Mouse (Mus musculus) embryonic fibroblast, embryonic 13.5 days (primary cell): ENCODE data around the gene Cfap99.

Experiments
- CTCF ChIP-seq: IDR thresholded peaks from 2 replicates; pipeline ENCODE4 v1.5.1; 2011; ENCODE audit warnings: mild to moderate bottlenecking, control low read depth, low read length, moderate library complexity, borderline replicate concordance; ENCODE audit not compliant: insufficient read depth
- POLR2A ChIP-seq: IDR thresholded peaks from 2 replicates; pipeline ENCODE4 v1.6.1; 2011; ENCODE audit warnings: low read depth, mild to moderate bottlenecking, control low read depth, low read length, moderate library complexity

DNA sequence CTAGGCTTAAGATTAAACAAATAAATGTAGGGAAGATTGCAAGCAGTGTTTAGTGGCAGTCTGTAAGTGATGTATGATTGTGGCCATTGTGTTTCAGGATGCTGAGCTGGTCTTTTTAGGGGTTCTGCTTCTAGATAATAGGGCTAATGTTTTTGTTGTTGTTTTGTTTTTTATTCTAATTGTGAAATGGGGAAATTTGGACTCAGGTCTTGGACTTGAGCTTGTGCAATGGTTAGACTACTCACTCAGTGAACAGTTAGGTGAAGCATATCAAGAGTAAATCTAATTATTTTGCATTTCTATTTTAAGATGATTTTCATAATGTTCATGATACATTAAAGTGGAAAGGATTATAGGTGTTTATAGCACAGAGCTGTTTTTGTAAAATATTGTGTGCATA, 84.1 kb downstream of the Cfap99 start:
- TF ChIP-seq CTCF, result no peak
- no peak for TF ChIP-seq POLR2A
